Mouse (Mus musculus) CD8-positive naive resting alpha-beta T cell, adult 2 months (primary cell): Measurements from ENCODE around the gene Vmn1r49.
"Not testable (repeated sequence)": the region's sequence is repeated elsewhere in the genome, so short reads cannot be mapped to it uniquely, and the experiment has no call there.

ENCODE experiments used
- DNase-seq, 2 experiments: peaks; one replicate each; pipeline ENCODE4 v3.0.0; 2022; ENCODE audit warnings: low read depth in 2 of 2, low spot score in 2 of 2

Vmn1r49 gene

DNA sequence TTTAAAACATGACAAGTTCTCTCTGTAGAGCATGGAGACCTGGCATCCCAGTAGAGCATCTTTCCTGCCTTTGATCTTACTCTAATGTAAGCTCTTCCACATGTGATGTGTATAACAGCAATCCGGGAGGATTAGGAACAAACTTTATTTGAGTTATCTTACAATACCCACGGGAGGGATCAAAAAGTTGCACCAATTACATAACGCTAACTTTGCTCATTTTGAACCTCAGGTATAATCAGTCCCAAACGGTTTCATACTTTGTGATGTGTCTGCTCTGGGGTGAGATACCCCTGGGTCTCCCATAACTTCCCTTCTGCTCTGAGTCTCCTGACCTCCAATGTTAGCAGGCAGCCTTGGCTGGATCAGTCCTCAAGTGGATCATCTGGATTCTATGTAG lies at the start of gene Vmn1r49:
TSS of gene Vmn1r49 (minus strand) at position 101 of the 400 bp plus-strand sequence.
- no peak for DNase-seq

GRCm38 (mm10) chr6:90122296-90122695 lies 44.0 kb upstream of the Vmn1r49 start, which contains the start of gene Vmn1r51:
Gene Vmn1r51 (plus strand): TSS chr6:90122596.
- DNase-seq: not testable (repeated sequence)

DNA sequence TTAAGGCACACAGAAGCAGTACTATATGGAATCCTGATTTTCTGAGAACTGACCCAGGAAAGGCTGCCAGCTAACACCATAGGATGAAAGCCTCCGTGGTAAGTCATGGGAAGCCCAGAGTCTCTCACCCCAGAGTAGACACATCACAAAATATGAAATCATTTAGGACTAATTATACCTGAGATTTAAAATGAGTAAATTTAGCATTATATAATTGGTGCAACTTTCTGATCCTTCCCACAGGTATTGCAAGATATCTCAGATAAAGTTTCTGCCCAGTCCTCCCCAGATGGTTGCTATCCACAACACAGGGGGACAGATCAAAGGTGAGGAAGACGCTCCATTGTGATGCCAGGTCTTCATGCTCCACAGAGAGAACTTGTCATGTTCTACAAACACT lies 22.8 kb upstream of the Vmn1r49 start, which contains the start of gene Vmn1r50:
TSS of gene Vmn1r50 (plus strand) at position 301 of the 400 bp plus-strand sequence.
- DNase-seq: no peak

DNA sequence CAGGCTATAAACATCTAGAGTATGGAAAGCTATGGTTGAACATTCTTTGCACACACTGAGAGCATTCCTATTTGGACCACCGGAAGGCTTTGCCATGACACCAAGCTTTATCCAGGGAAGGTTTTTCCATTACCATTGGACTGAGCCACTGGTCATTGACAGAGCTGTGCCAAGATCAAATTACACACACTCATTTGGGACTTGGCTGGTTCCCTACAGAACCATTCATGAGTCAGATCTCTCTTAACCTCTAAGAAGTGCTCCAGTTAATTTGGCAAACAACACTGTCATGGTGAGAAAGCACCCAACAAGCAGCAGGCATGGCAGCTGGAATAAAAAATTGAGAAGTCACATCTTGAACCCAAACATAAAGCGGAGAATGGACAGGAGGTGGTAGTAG lies 22.3 kb upstream of the Vmn1r49 start:
- no peak for DNase-seq

GRCm38 (mm10) chr6:90036741-90037140 lies 41.6 kb downstream of the Vmn1r49 start, which contains the start of gene Vmn1r48:
Gene Vmn1r48 (minus strand): TSS chr6:90036841.
- not testable (repeated sequence) for DNase-seq
